Mouse (Mus musculus) hindlimb bud, embryonic 11.5 days (tissue): Measurements from ENCODE around the gene Rdh16f1.

Source experiments
- DNase-seq: peaks from one replicate; pipeline ENCODE4 v3.0.0-alpha.2; 2012; ENCODE audit warnings: low read depth, low spot score; ENCODE audit errors: extremely low spot score

Rdh16f1 gene

GRCm38 (mm10) chr10:127759181-127760110 lies at the start of gene Rdh16f1, which contains the start of gene Rdh1:
TSS of gene Rdh16f1 (plus strand) at chr10:127759787.
TSS of gene Rdh1 (plus strand) at chr10:127759721.
- no peak for DNase-seq

DNA sequence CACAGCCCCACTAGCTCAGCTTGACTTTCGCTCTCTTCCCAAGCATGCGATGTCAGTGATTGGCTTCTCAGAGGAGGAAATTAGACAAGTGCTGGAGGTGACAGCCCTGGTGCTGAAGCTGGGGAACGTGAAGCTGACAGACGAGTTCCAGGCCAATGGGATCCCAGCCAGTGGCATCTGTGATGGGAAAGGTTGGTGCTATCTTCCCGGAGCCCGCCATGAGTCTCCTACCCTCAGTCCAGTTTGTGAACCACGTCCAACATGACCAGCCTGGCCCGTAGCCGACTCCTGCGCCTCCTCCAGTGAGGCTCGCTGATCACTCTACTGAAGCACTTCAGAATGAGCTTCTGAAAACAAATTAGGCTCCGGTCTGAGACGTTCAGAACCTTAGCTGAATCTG lies 49.3 kb upstream of the Rdh16f1 start:
- no peak for DNase-seq

GRCm38 (mm10) chr10:127712736-127713135 lies 46.9 kb upstream of the Rdh16f1 start:
- peak; percentile 18 for DNase-seq

- DNase-seq: no peak
Observed at GRCm38 (mm10) chr10:127721671-127722418, 37.7 kb upstream of the Rdh16f1 start.

DNA sequence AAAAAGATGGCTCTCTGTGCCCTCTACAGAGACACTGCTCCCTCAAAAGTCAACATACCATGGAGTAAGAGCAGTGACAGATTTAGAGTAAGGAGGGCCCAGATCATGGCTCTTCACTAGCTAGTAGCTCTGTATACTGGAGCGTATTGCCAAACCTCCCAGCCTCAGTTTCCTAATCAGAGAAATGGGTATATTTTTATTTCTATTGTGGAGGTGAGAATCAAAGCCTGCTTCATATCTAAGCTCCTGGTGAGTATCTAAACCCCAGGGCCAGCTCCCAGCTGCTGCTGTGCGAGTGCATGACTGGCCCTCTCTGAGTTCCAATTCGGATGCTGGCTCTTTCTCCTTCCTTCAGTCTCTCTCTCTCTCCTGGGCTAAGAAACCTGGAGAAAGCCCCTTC lies 35.4 kb upstream of the Rdh16f1 start, which contains the start of gene Tac2:
Gene Tac2, plus strand, starts transcription at position 301 of the 400 bp plus-strand sequence.
- no peak for DNase-seq

GRCm38 (mm10) chr10:127725136-127725535 lies 34.5 kb upstream of the Rdh16f1 start:
- DNase-seq: no peak

DNA sequence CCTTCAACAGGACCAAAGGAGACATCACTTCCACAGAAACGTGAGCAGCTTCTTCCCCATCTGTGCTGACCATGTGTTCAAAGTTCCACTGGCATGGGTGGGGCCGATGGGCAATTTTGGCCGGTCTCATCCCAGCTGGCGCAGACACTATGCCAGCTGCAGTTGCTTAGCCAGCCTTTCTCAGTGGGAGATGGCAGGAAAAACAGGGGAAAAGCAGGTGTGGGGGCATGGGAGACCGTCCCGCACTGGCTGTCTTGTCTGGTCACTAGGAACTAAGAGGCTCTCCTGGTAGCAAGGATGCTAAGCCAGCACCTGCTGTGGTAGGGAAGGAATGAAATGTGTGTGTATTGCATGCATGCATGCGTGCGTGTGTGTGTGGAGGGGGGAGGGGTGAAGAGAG lies 31.1 kb upstream of the Rdh16f1 start:
- DNase-seq: no peak

GRCm38 (mm10) chr10:127730285-127730932 lies 29.2 kb upstream of the Rdh16f1 start:
- no peak for DNase-seq

GRCm38 (mm10) chr10:127730933-127731310 lies 28.7 kb upstream of the Rdh16f1 start:
- no peak for DNase-seq

DNA sequence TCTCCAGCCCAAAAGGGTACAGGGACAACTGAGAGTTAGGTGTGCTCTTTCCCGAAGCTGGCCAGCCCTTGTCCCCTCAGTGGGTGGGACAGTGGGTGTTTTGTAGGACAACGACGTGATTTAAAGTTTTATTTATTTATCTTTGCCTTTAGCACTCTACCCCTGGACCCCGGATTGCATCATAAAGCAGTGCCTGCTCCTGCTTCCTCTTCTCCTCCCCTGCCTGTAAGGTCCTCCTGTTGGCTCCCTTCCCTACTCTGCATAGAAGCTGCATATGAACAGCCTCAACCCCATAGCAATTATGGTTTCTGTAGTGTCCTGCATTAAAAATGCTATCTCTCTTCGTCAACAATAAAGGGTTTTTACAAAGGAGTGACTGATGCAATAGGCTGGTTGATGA lies 28.2 kb upstream of the Rdh16f1 start:
- no peak for DNase-seq

DNA sequence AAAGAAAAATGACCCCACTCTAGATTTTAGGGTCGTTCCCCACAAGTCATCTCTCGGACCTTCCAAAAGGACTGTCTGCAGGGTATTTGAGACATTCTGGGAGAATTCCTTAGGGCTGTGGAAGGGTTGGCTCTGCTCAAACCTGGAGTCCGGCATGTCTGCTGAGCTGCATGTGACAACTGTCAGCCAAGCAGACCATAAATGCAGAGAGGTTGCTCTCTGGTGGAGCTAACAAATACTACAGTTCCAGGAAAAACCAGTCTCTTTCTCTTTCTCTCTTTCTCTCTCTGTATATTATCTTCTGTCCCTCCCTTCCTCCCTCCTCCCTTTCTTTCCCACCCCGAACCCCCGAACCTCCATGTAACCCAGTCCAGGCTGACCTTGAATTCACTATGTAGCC lies 25.2 kb upstream of the Rdh16f1 start:
- DNase-seq: no peak

DNA sequence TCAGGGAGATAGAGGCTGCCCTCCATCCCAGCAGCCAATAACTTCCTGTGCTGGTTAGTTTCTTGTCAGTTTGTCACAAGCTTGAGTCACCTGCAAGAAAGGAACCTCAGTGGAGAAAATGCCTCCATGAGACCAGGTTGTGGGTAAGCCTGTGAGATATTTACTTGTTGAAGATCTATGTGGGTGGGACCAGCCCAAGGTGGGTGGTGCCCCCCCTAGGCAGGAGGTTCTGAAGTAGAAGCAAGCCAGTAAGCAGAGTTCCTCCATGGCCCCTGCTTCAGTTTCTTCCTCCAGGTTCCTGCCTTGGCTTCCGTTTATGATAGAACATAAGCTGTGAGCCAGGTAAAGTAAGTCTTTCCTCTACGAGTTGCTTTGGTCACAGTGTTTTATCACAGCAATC lies 23.3 kb upstream of the Rdh16f1 start:
- DNase-seq: no peak

DNA sequence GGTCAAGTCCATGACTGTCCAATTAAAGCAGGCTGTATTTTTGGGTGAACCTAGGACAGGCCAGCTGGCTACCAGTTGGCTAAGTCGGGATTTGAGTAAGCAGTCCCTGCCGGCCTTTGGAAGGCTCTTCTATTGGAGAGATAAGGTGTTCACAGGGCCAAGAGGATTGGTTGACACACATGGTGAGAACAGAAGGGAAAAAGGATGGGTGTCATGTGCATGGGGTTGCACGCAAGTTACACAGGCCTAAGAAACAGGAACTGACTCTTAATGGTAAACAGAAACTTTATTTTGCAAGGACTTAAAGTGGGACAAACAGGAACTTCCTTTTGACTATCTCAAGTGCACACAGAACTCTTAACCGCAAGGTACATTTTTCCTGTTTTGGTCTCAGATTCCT lies 22.7 kb upstream of the Rdh16f1 start:
- DNase-seq: no peak

DNA sequence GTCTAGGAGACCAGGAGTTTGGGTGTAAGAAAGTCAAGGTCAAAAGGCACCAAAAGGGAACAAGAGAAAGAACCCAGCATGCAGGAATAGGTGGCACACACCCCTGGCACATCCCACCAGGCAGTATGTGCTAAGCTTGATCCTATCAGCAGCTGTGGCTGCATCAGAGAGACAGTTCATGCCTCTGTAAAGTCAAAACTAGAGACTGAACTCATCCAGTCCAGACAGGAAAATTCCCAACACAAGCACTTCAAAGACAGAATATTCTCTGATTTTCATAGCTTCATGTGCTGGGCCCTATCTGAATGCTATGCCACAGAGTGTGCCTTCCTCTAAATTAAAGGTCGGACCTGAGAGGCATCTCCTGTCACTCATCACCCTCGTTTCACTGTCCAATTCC lies 22.0 kb upstream of the Rdh16f1 start:
- DNase-seq: no peak

- no peak for DNase-seq
Observed at GRCm38 (mm10) chr10:127738151-127738882, 21.3 kb upstream of the Rdh16f1 start.

DNA sequence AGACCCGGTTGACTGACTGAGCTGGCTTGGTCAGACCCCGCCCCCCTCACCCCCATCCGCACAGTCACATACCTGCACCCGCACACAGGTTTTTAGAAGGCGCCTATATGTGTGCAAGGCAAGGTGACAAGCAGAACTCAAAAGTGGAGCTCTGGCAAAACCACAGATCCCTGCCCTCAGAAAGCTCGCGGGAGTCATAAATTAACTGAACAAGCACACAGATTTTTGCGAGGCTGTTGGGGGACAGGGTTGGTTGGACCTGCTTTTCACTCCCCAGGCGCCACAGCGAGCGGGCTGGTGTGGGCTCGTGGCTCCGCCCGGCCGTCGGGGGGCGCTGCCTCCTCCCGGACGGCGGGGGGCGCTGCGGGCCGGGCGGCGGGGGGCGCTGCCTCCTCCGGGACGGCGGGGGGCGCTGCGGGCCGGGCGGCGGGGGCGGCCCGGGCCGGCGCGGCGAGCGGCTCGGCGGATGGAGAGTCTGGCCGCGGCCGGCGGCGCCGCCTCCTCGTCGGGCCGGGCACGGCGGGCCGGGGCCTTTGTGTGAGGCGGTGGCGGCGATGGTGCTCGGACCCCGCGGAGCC lies 20.4 kb upstream of the Rdh16f1 start, which contains the start of gene Zbtb39:
Gene Zbtb39, plus strand, starts transcription at position 456 of the 578 bp plus-strand sequence.
- peak; percentile 33 for DNase-seq

DNA sequence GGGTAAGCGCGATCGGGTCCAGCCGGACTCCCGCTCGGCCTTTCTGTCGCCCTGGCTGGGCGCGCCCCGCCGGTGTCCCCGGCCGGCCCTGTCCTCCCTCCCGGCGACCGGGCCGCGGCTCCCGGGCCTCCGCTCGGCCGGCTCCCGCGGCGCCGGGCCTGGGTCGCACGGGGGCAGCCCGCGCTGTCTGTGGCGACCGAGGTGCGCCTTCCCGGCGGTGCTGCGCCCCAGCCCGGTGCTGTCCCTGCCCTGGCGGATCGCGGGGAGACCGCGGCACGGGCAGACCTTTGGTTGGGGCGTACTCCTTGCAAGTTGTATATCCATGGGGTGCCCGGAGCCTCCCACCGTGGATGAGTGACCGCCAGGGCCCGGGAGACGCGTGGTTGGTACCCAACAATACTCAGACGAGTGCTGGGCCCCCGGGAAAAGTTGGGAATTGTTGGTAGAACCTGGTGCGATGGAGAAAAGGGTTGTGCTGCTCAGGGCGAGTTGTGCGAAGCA lies 19.9 kb upstream of the Rdh16f1 start:
- DNase-seq: no peak

GRCm38 (mm10) chr10:127744661-127745060 lies 14.9 kb upstream of the Rdh16f1 start:
- DNase-seq: no peak

DNA sequence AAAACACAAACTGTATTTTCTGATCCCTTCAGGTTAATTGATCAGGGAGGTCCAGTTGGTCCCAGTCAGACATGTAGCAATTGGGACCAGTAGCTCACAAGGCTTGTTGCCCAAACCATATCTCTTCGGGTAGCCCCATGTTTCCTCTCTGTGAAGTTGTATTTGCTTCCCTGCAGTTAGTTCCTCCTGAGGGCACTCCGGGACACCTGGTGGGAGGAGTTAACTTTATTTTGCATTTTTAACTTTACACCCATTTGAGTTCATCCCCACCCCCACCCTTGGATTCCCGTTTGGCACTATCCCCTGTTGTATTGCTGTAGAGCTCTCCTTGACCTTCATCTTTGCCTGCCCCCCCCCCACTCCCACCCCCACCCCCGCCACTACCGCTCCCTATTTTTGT lies 13.7 kb upstream of the Rdh16f1 start:
- no peak for DNase-seq

GRCm38 (mm10) chr10:127747254-127747653 lies 12.3 kb upstream of the Rdh16f1 start:
- DNase-seq: no peak
